Mouse (Mus musculus) heart, postnatal 0 days (tissue): ENCODE measurements around the gene Cabp4.

Experiments
- CTCF ChIP-seq: IDR thresholded peaks from 2 replicates; pipeline ENCODE4 v1.5.1; 2016; ENCODE audit warnings: antibody characterized with exemption, control low read depth, low read depth
- EP300 ChIP-seq: IDR thresholded peaks from 2 replicates; pipeline ENCODE4 v1.6.1; 2016; ENCODE audit warnings: antibody characterized with exemption, low read depth

DNA sequence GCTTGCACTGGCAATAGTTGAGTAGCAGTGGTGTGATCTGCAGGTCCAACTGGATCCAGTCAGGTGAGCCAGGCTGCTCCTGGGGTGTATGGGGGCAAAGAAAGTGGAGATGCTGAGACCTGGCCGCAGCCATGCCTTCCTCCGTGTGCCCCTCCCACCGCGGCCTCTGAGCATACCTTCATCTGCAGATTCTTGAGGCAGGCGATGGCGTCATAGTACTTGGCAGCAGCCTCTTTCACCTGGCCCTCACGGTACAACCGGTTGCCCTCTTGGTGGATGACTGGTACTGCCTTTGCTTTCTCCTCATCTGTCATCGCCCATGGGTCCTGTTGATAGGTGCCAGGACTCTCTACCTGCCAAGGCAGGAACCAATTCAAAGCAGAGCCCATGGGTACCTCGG is 28.7 kb downstream of the Cabp4 start:
- TF ChIP-seq CTCF (no peak), EP300 (no peak)
